Mouse (Mus musculus): Measurements from ENCODE around the gene Cacng6. TPM values are rescaled to one million over a fixed set of nuclear protein-coding genes. Genes with fewer than 3 reads are reported as not detected.

Gene Cacng6
- polyA plus RNA-seq, 1 experiment from 2014 or later = 0.30 TPM

GRCm38 (mm10) chr7:3421297-3421696 is 2.7 kb upstream of the Cacng6 start:
- no peak overlapping the region for H3K4me3 ChIP-seq (replicated peaks)
- ATAC-seq (ENCODE audit: low read depth) = no peak
- H3K36me3 ChIP-seq = no peaks in the 10 kb centered on the region
- WGBS (ENCODE audit: insufficient replicate concordance) = 68% methylated on average over 3 of the region's 3 CpGs
- no peak for DNase-seq
- no peak overlapping the region for H3K27ac ChIP-seq
- H3K9me3 ChIP-seq (replicated peaks) = no peaks in the 10 kb centered on the region
- H3K4me2 ChIP-seq = no peak overlapping the region
- H3K27me3 ChIP-seq = peaks cover 89% of the 10 kb centered on the region
- H3K9ac ChIP-seq = no peak overlapping the region
- no peaks in the 10 kb centered on the region for H3K4me1 ChIP-seq (replicated peaks)

DNA sequence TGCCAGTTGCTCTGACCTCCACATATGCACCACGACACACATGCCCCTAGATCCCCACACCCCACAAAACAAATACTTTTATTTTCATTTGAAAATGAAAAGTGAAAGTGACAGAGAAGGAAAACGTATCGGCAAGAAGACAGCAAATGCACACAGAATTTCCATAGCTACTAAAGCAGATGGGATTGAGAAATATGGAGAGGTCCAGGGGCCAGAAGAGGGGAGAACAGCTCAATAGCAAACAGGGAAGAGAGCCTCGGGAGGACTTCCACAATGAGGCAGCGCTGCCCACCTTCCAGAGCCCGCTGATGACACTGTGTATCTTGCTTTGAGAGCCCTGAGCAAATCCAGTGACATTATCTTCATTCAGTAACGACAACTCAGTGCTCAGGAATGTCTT is 1.9 kb upstream of the Cacng6 start:
- no peak overlapping the region for H3K9ac ChIP-seq
- peaks cover 84% of the 10 kb centered on the region for H3K27me3 ChIP-seq
- H3K27ac ChIP-seq = no peak overlapping the region
- no peak for DNase-seq
- WGBS (ENCODE audit: insufficient replicate concordance) = 38% methylated on average over 7 of the region's 7 CpGs
- no peaks in the 10 kb centered on the region for H3K9me3 ChIP-seq (replicated peaks)
- no peak for ATAC-seq (ENCODE audit: low read depth)
- H3K4me2 ChIP-seq = no peak overlapping the region
- H3K4me1 ChIP-seq (replicated peaks) = no peaks in the 10 kb centered on the region
- no peaks in the 10 kb centered on the region for H3K36me3 ChIP-seq
- H3K4me3 ChIP-seq (replicated peaks) = no peak overlapping the region

DNA sequence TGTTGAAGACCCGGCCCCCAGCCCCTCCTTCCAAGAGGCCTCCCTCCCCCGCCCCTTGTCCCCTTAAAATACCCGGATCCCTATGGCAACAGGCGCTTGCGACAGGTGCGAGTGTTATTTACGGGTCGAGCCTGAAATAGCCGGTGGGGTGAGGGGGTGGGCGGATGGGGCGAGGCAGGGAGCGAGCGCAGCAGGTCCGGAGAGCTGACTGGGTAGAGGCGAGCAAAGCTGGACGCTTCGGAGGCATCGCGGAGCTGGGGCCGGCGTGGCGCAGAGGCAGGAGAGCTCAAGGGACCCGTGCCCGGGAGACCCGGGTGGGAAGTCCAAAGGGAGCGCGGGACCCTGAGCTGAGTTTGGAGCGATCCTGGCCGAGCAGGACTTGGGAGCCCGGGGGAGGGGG is 565 bp upstream of the Cacng6 start:
- Histone ChIP-seq H3K9ac (no peak overlapping the region), H3K4me2 (no peak overlapping the region), H3K27me3 (peaks cover 74% of the 10 kb centered on the region), H3K9me3 (replicated peaks) (no peaks in the 10 kb centered on the region), H3K27ac (no peak overlapping the region), H3K4me3 (replicated peaks) (no peak overlapping the region), H3K36me3 (no peaks in the 10 kb centered on the region), H3K4me1 (replicated peaks) (no peaks in the 10 kb centered on the region)
- ATAC-seq (ENCODE audit: low read depth) (no peak), DNase-seq (no peak)
- 2% methylated on average over 30 of the region's 30 CpGs for WGBS (ENCODE audit: insufficient replicate concordance)

GRCm38 (mm10) chr7:3425141-3425540 is 1.1 kb downstream of the Cacng6 start:
- ATAC-seq (ENCODE audit: low read depth) (no peak), DNase-seq (no peak)
- Histone ChIP-seq H3K27ac (no peak overlapping the region), H3K4me1 (replicated peaks) (no peaks in the 10 kb centered on the region), H3K9me3 (replicated peaks) (no peaks in the 10 kb centered on the region), H3K4me3 (replicated peaks) (no peak overlapping the region), H3K4me2 (no peak overlapping the region), H3K36me3 (no peaks in the 10 kb centered on the region), H3K9ac (no peak overlapping the region), H3K27me3 (peaks cover 61% of the 10 kb centered on the region)
- 67% methylated on average over 5 of the region's 5 CpGs for WGBS (ENCODE audit: insufficient replicate concordance)

DNA sequence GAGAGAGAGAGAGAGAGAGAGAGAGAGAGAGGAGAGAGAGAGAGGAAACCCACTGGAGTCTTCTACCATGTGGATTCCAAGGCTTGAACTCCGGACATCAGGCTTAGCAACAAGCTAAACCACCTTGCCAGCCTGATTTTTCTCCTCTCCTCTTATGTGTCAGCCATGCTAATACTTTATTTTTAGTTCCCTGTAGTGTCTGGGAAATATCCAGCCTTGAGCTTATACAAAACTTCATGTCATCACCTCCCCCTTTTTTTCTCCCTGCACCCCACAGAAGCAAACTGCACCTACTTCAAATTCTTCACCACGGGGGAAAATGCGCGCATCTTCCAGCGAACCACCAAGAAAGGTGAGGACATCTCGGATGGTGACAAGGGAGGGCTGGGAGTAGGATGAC is 6.2 kb downstream of the Cacng6 start:
- Histone ChIP-seq H3K27me3 (peaks cover 11% of the 10 kb centered on the region), H3K4me3 (replicated peaks) (no peak overlapping the region), H3K9ac (no peak overlapping the region), H3K4me1 (replicated peaks) (no peaks in the 10 kb centered on the region), H3K9me3 (replicated peaks) (no peaks in the 10 kb centered on the region), H3K27ac (no peak overlapping the region), H3K4me2 (no peak overlapping the region), H3K36me3 (no peaks in the 10 kb centered on the region)
- no peak for ATAC-seq (ENCODE audit: low read depth)
- 65% methylated on average over 6 of the region's 6 CpGs for WGBS (ENCODE audit: insufficient replicate concordance)
- DNase-seq = no peak

- no peaks in the 10 kb centered on the region for H3K4me1 ChIP-seq (replicated peaks)
- peaks cover 4% of the 10 kb centered on the region; the same call in 1 of the 2 replicates for H3K27me3 ChIP-seq
- no peak overlapping the region for H3K4me3 ChIP-seq (replicated peaks)
- H3K9ac ChIP-seq = no peak overlapping the region
- H3K9me3 ChIP-seq (replicated peaks) = no peaks in the 10 kb centered on the region
- WGBS (ENCODE audit: insufficient replicate concordance) = 55% methylated on average over 1 of the region's 1 CpGs
- no peaks in the 10 kb centered on the region for H3K36me3 ChIP-seq
- ATAC-seq (ENCODE audit: low read depth) (no peak), DNase-seq (no peak)
- no peak overlapping the region for H3K27ac ChIP-seq
- H3K4me2 ChIP-seq = no peak overlapping the region
Measured at GRCm38 (mm10) chr7:3432066-3432465, 8.1 kb downstream of the Cacng6 start.

- ATAC-seq (ENCODE audit: low read depth) = no peak
- no peak for DNase-seq
Measured at GRCm38 (mm10) chr7:3437941-3438340, 13.9 kb downstream of the Cacng6 start.

GRCm38 (mm10) chr7:3439984-3440383 is 16.0 kb downstream of the Cacng6 start:
- no peak overlapping the region for H3K9ac ChIP-seq
- DNase-seq = no peak
- no peaks in the 10 kb centered on the region for H3K4me1 ChIP-seq (replicated peaks)
- H3K36me3 ChIP-seq = no peaks in the 10 kb centered on the region
- no peak overlapping the region for H3K4me3 ChIP-seq (replicated peaks)
- H3K27ac ChIP-seq = no peak overlapping the region
- 71% methylated on average over 11 of the region's 11 CpGs for WGBS (ENCODE audit: insufficient replicate concordance)
- no peak overlapping the region for H3K4me2 ChIP-seq
- no peaks in the 10 kb centered on the region for H3K27me3 ChIP-seq
- no peak for ATAC-seq (ENCODE audit: low read depth)
- H3K9me3 ChIP-seq (replicated peaks) = no peaks in the 10 kb centered on the region

More at GRCm38 (mm10) chr7:3437941-3438340, 13.9 kb downstream of the Cacng6 start:
- 59% methylated on average over 5 of the region's 5 CpGs for WGBS (ENCODE audit: insufficient replicate concordance)
- H3K4me3 ChIP-seq (replicated peaks) = no peak overlapping the region
- H3K9me3 ChIP-seq (replicated peaks) = no peaks in the 10 kb centered on the region
- H3K4me1 ChIP-seq (replicated peaks) = no peaks in the 10 kb centered on the region
- H3K9ac ChIP-seq = no peak overlapping the region
- H3K27me3 ChIP-seq = no peaks in the 10 kb centered on the region
- no peak overlapping the region for H3K4me2 ChIP-seq
- H3K36me3 ChIP-seq = no peaks in the 10 kb centered on the region
- no peak overlapping the region for H3K27ac ChIP-seq

DNA sequence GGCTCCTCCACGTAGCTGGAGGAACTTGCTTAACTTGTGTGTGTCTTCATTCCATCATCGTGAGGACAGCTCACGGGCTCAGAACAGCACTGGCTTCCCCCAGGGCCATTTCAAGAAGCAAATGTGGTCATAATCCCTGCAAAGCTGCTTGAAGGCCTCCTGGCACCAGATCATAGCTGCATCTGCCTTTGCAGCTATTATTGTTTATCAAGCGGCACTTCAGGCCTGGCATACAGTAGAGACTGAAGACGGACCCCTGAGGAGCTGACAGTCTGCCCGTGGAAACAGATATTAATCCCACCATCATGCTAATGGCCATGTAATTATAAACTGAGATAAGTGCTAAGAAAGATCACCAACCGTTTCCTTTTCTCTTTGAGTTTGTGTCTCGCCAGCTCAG is 16.5 kb downstream of the Cacng6 start:
- no peak overlapping the region for H3K4me3 ChIP-seq (replicated peaks)
- H3K4me2 ChIP-seq = no peak overlapping the region
- H3K9ac ChIP-seq = no peak overlapping the region
- WGBS (ENCODE audit: insufficient replicate concordance) = 61% methylated on average over 8 of the region's 8 CpGs
- H3K27ac ChIP-seq = no peak overlapping the region
- DNase-seq (no peak), ATAC-seq (ENCODE audit: low read depth) (no peak)
- H3K36me3 ChIP-seq = no peaks in the 10 kb centered on the region
- no peaks in the 10 kb centered on the region for H3K4me1 ChIP-seq (replicated peaks)
- no peaks in the 10 kb centered on the region for H3K9me3 ChIP-seq (replicated peaks)
- H3K27me3 ChIP-seq = no peaks in the 10 kb centered on the region

DNA sequence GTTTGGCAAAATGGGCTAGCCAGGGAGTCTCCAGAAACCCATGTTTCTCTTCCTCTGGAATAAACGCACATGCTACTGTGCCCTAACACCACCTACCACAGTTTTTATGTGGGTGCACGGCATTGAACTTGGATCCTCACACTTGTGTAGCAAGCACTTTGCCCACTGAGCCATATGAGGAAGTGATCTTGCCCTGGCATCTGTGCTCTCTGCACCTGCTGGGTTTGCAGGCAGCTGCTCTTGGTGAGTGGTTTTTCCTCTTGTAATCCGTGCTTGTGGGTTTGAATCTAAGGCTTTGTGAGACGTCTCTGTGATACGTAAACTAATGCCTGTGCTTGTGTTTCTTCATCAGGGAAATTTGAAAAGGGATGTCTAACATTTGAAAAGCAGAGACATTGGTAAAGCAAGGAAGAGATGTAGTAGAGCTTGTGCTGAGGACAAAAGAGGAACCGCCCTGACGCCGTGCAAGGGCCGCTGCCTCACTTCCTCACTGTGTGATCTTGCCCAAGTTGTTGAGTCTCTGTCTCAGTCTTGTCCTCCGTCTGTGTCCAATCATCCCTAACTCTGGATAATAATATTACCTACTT is 18.6 kb downstream of the Cacng6 start:
- DNase-seq (peak; percentile 7), ATAC-seq (ENCODE audit: low read depth) (no peak)
- H3K4me2 ChIP-seq = no peak overlapping the region
- H3K9me3 ChIP-seq (replicated peaks) = no peaks in the 10 kb centered on the region
- H3K27ac ChIP-seq = no peak overlapping the region
- no peak overlapping the region for H3K4me3 ChIP-seq (replicated peaks)
- no peaks in the 10 kb centered on the region for H3K36me3 ChIP-seq
- 40% methylated on average over 10 of the region's 10 CpGs for WGBS (ENCODE audit: insufficient replicate concordance)
- H3K4me1 ChIP-seq (replicated peaks) = no peaks in the 10 kb centered on the region
- H3K27me3 ChIP-seq = no peaks in the 10 kb centered on the region
- no peak overlapping the region for H3K9ac ChIP-seq

GRCm38 (mm10) chr7:3444678-3445077 is 20.7 kb downstream of the Cacng6 start:
- Histone ChIP-seq H3K4me2 (no peak overlapping the region), H3K9ac (no peak overlapping the region), H3K4me3 (replicated peaks) (no peak overlapping the region), H3K27ac (no peak overlapping the region), H3K4me1 (replicated peaks) (no peaks in the 10 kb centered on the region), H3K9me3 (replicated peaks) (no peaks in the 10 kb centered on the region), H3K27me3 (no peaks in the 10 kb centered on the region), H3K36me3 (no peaks in the 10 kb centered on the region)
- DNase-seq (no peak), ATAC-seq (ENCODE audit: low read depth) (no peak)
- WGBS (ENCODE audit: insufficient replicate concordance) = 54% methylated on average over 3 of the region's 3 CpGs

- no peak overlapping the region for H3K27ac ChIP-seq
- no peak overlapping the region for H3K9ac ChIP-seq
- 64% methylated on average over 3 of the region's 3 CpGs for WGBS (ENCODE audit: insufficient replicate concordance)
- H3K4me1 ChIP-seq (replicated peaks) = no peaks in the 10 kb centered on the region
- ATAC-seq (ENCODE audit: low read depth) (no peak), DNase-seq (no peak)
- H3K4me3 ChIP-seq (replicated peaks) = no peak overlapping the region
- no peaks in the 10 kb centered on the region for H3K36me3 ChIP-seq
- no peaks in the 10 kb centered on the region for H3K9me3 ChIP-seq (replicated peaks)
- no peak overlapping the region for H3K4me2 ChIP-seq
- no peaks in the 10 kb centered on the region for H3K27me3 ChIP-seq
Measured at GRCm38 (mm10) chr7:3446584-3446983, 22.6 kb downstream of the Cacng6 start.

All from liver, embryonic 13.5 days (tissue).